ENCODE assay signal across 24 mouse cellular contexts in the genomic region with DNA sequence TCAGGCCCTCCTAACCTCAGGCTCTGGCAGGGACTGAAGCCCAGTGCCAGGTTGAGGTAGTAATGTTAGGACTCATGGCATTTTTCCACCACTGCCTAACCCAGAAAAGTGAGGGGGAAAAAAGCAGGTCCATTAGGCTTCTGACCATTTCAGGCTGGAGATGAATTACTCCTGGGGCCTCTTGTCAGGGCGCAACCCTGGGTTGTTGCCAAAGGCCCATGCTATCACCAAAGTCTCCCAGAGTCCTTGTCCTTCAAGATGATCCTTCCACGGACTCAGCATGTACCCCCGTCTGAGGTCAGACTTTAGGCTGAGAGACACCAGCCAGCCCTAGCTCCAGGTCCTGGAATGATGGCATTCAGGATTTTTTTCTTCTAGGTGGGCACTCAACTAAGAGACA. TPM values are rescaled to one million over a fixed set of nuclear protein-coding genes. Genes with fewer than 3 reads are reported as not detected.
A peak's percentile ranks its signal among the peaks of the same experiment; 100 is the strongest.
DNase-seq lines count a peak whose midpoint lies in the region; ATAC-seq and TF ChIP-seq lines count a peak whose summit lies in the region.
"Had no signal": no experiment of that assay in that cellular context is flagged by ENCODE, and none has a peak within 500 bp of the region (broad histone marks: within the 10 kb centered on the region; RNA-seq: fewer than 3 reads in every experiment).

No protein-coding gene starts in this region.

- DNase-seq in midbrain, embryonic 10.5 days (ENCODE audit: low spot score), result peak; percentile 19
- DNase-seq in ovary, postnatal 36 days (ENCODE audit: low spot score), result peak; percentile 32
- DNase-seq in ovary, postnatal 14 days (ENCODE audit: low spot score), result no peak
- DNase-seq in gastrocnemius, postnatal 10 days, result no peak
- DNase-seq: adrenal gland, adult 2 months; adrenal gland, postnatal 10 days; adrenal gland, postnatal 25 days; cerebellum, adult 11 months; cerebellum, adult 18-20 months; cerebellum, adult 8-10 months; cerebellum, adult 9-11 months; cerebellum, postnatal 14 days; cerebellum, postnatal 36 days; embryo, embryonic 11 days had no signal

- no peaks in the 10 kb centered on the region for H3K36me3 ChIP-seq in intestine, embryonic 15.5 days
- H3K36me3 ChIP-seq in intestine, postnatal 0 days (ENCODE audit: control insufficient read depth, insufficient read depth), result no peaks in the 10 kb centered on the region
- no peaks in the 10 kb centered on the region for H3K36me3 ChIP-seq in midbrain, embryonic 10.5 days
- H3K36me3 ChIP-seq in midbrain, embryonic 15.5 days (replicated peaks), result no peaks in the 10 kb centered on the region
- H3K36me3 ChIP-seq: embryonic facial prominence, embryonic 13.5 days; embryonic facial prominence, embryonic 15.5 days; forebrain, embryonic 10.5 days; forebrain, embryonic 12.5 days had no signal

- H3K4me1 ChIP-seq in intestine, embryonic 15.5 days (replicated peaks), result peaks cover 22% of the 10 kb centered on the region
- no peaks in the 10 kb centered on the region for H3K4me1 ChIP-seq in intestine, postnatal 0 days (replicated peaks; ENCODE audit: control insufficient read depth, insufficient read depth, low read length)
- H3K4me1 ChIP-seq in midbrain, embryonic 10.5 days, result peaks cover 33% of the 10 kb centered on the region
- peaks cover 30% of the 10 kb centered on the region for H3K4me1 ChIP-seq in midbrain, embryonic 15.5 days

- H3K9me3 ChIP-seq in intestine, embryonic 15.5 days, result no peaks in the 10 kb centered on the region
- H3K9me3 ChIP-seq in intestine, postnatal 0 days (ENCODE audit: control insufficient read depth), result no peaks in the 10 kb centered on the region
- no peaks in the 10 kb centered on the region for H3K9me3 ChIP-seq in midbrain, embryonic 10.5 days (replicated peaks)
- H3K9me3 ChIP-seq in midbrain, embryonic 15.5 days, result no peaks in the 10 kb centered on the region
- H3K9me3 ChIP-seq: embryonic facial prominence, embryonic 13.5 days; embryonic facial prominence, embryonic 15.5 days; forebrain, embryonic 10.5 days; forebrain, embryonic 12.5 days had no signal

- no peak overlapping the region for H3K4me3 ChIP-seq in intestine, embryonic 15.5 days (replicated peaks)
- H3K4me3 ChIP-seq in intestine, postnatal 0 days (ENCODE audit: low read depth, low read length), result no peak overlapping the region
- no peak overlapping the region for H3K4me3 ChIP-seq in midbrain, embryonic 10.5 days
- no peak overlapping the region for H3K4me3 ChIP-seq in midbrain, embryonic 15.5 days
- H3K4me3 ChIP-seq: embryonic facial prominence, embryonic 13.5 days; erythroblast, embryonic 14.5 days; forebrain, embryonic 10.5 days; forebrain, embryonic 12.5 days had no signal

- H3K27me3 ChIP-seq in intestine, embryonic 15.5 days (replicated peaks), result peaks cover 20% of the 10 kb centered on the region
- peaks cover 60% of the 10 kb centered on the region for H3K27me3 ChIP-seq in intestine, postnatal 0 days (replicated peaks; ENCODE audit: control insufficient read depth, insufficient read depth, low read length)
- H3K27me3 ChIP-seq in midbrain, embryonic 10.5 days (ENCODE audit: low read depth, poor library complexity, severe bottlenecking), result peaks cover 91% of the 10 kb centered on the region
- peaks cover 72% of the 10 kb centered on the region for H3K27me3 ChIP-seq in midbrain, embryonic 15.5 days (replicated peaks)

- H3K4me2 ChIP-seq in intestine, embryonic 15.5 days (replicated peaks), result 0 out of 2 replicates have a peak overlapping the region, but pooled peaks have one; percentile 6
- no peak overlapping the region for H3K4me2 ChIP-seq in intestine, postnatal 0 days (replicated peaks; ENCODE audit: low read depth)
- H3K4me2 ChIP-seq in midbrain, embryonic 15.5 days, result no peak overlapping the region
- H3K4me2 ChIP-seq: forebrain, embryonic 12.5 days had no signal

- H3K9ac ChIP-seq in intestine, embryonic 15.5 days, result no peak overlapping the region
- no peak overlapping the region for H3K9ac ChIP-seq in intestine, postnatal 0 days (ENCODE audit: low read depth, low read length)
- no peak overlapping the region for H3K9ac ChIP-seq in midbrain, embryonic 15.5 days
- H3K9ac ChIP-seq: embryonic facial prominence, embryonic 13.5 days; embryonic facial prominence, embryonic 15.5 days; forebrain, embryonic 12.5 days had no signal

- 26% methylated on average over 3 of the region's 3 CpGs for WGBS in intestine, embryonic 15.5 days
- 38% methylated on average over 3 of the region's 3 CpGs for WGBS in intestine, postnatal 0 days
- WGBS in midbrain, embryonic 10.5 days, result 6% methylated on average over 3 of the region's 3 CpGs
- 26% methylated on average over 3 of the region's 3 CpGs for WGBS in midbrain, embryonic 15.5 days

- TF ChIP-seq CTCF in intestine, postnatal 0 days (IDR thresholded peaks at IDR 0.05; ENCODE audit: low read depth), result no peak

- H3K27ac ChIP-seq in intestine, embryonic 15.5 days, result no peak overlapping the region
- H3K27ac ChIP-seq in intestine, postnatal 0 days (ENCODE audit: low read depth, low read length), result no peak overlapping the region
- no peak overlapping the region for H3K27ac ChIP-seq in midbrain, embryonic 10.5 days (replicated peaks)
- no peak overlapping the region for H3K27ac ChIP-seq in midbrain, embryonic 15.5 days
- H3K27ac ChIP-seq: embryonic facial prominence, embryonic 13.5 days; embryonic facial prominence, embryonic 15.5 days; forebrain, embryonic 10.5 days; forebrain, embryonic 12.5 days had no signal

- ATAC-seq in intestine, embryonic 15.5 days, result no peak
- no peak for ATAC-seq in intestine, postnatal 0 days
- ATAC-seq in midbrain, embryonic 15.5 days (replicated peaks), result no peak
- ATAC-seq: forebrain, embryonic 14.5 days had no signal

RNA-seq across cellular contexts. Expression of gene Tshz3, which starts 4.8 kb away (rescaled TPM):
- polyA plus RNA-seq in intestine, embryonic 15.5 days (2015; fragmentation: Nextera tagmentation; extraction: Ambion mirVana), result 10.2 and 11.2 TPM in 2 replicates
- polyA plus RNA-seq in intestine, postnatal 0 days (2015; fragmentation: Nextera tagmentation; extraction: Ambion mirVana), result 2.2 and 3.4 TPM in 2 replicates
- 2.3 and 2.4 TPM in 2 replicates for polyA plus RNA-seq in midbrain, embryonic 10.5 days (2016; fragmentation: Nextera tagmentation; extraction: Ambion mirVana)
- 9.8 and 11.1 TPM in 2 replicates for polyA plus RNA-seq in midbrain, embryonic 15.5 days (2015; fragmentation: Nextera tagmentation; extraction: Ambion mirVana)
- total RNA-seq in gastrocnemius, postnatal 10 days (2021), result 10 to 100 TPM in 1 of 2 experiments, 1 to 10 TPM in 1; 7.8 to 11.0 TPM
- total RNA-seq: MEL had no signal
- polyA plus RNA-seq: erythroblast, embryonic 14.5 days had no signal

Comparison
In these comparisons a context has a peak if more than half of its experiments do, and no peak if none do; other contexts are left out.
1. DNase-seq: peak in midbrain, embryonic 10.5 days (single experiment) and ovary, postnatal 36 days (single experiment); none in ovary, postnatal 14 days (single experiment) and gastrocnemius, postnatal 10 days (single experiment).